Mouse (Mus musculus): ENCODE measurements around the gene Ttc16.

The Ttc16 gene

DNA sequence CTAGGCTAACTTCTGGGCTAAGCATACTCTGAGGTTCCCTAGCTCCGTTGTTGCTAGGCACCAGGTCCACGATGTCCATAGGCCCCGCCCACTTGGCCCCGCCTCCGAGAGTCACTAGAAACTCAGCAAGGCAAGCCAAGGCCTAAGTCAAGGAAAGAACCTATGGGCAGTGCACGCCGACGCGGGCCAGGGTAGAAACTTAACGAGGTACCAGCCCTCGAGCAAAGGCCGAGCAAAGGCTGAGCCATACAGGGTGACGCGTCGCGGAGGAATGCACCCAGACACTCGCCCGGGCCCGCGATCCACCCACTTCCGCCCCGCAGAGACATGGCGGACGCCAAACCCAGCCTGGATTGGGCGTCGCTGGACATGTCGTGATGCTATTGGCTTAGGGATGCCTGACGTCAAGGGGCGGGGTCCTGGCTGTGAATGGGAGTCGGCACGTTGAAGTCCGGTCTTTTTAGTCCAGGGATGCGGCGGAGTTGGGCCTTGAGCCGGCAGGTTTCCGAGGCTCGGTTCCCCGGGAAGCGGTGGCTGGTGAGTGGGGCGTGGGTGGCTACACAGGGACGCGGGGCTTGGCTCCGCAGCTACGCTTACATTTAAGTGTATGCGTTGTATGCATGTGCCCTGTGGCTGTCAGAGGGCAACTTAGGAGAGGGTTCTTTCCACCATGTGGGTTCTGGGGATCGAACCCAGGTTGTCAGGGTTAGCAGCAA is at the start of gene Ttc16, which contains the start of gene Ptrh1:
Ttc16 (minus strand) TSS at position 275 of the 716 bp plus-strand sequence.
Ptrh1 (plus strand) TSS at position 428 of the 716 bp plus-strand sequence.
- in situ Hi-C loops (cut with MboI, MseI), result no loop called here

- in situ Hi-C loops (cut with MboI, MseI), result no loop called here
Measured at GRCm38 (mm10) chr2:32824778-32825177, 49.3 kb upstream of the Ttc16 start.

GRCm38 (mm10) chr2:32824181-32824580 is 48.7 kb upstream of the Ttc16 start:
- in situ Hi-C loops (cut with MboI, MseI), result no loop called here

DNA sequence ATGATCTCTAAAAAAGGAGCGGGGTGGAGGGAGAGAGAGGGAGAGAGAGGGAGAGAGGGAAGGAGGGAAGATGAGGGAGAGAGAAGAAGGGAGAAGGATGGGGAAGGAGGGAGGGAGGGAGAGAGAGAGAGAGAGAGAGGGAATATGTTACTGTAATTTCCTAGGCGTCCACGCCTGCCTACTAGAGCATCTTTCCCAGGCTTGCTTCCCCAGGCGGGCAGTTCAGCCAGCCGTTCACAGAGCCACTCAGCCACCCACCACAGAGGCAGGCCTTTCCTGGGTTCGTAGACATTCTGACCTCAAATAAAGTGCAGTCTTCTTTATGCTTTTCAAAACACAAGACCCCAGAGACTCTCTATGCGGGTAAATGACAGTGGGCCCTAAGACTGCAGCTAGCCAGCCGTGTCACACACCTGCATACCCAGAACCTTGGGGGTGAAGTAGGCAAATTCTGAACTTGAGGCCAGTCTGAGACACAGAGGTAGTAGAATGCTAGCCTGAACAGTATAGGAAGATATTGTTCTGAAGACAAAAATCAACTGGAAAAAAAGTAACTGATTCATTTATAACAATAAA is 48.2 kb upstream of the Ttc16 start:
- in situ Hi-C loops (cut with MboI, MseI), result no loop called here

- in situ Hi-C loops (cut with MboI, MseI), result no loop called here
Measured at GRCm38 (mm10) chr2:32823153-32823552, 47.7 kb upstream of the Ttc16 start.

DNA sequence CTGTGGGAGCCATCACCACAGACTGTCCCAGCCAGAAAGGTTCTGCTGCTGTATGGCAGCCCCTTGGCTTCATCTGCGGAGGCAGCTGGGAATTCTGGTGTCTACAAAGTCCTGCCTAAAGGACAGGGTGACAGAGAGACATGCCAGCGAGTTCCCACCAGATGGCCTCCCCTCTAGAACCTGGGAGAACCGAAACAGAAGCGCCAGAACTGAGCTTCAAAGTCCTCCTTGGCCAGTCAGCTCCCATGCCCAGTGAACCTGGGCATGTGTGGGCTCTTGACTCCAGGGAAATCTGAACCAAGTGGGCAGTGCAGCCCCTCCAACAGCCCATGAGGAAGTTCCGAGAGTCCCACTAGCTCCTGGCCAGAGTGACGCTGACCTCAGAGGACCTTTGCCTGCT is 47.2 kb upstream of the Ttc16 start:
- in situ Hi-C loops (cut with MboI, MseI), result no loop called here

GRCm38 (mm10) chr2:32821041-32821802 is 45.8 kb upstream of the Ttc16 start:
- in situ Hi-C loops (cut with MboI, MseI), result no loop called here

GRCm38 (mm10) chr2:32818208-32818607 is 42.8 kb upstream of the Ttc16 start:
- in situ Hi-C loops (cut with MboI, MseI), result no loop called here

DNA sequence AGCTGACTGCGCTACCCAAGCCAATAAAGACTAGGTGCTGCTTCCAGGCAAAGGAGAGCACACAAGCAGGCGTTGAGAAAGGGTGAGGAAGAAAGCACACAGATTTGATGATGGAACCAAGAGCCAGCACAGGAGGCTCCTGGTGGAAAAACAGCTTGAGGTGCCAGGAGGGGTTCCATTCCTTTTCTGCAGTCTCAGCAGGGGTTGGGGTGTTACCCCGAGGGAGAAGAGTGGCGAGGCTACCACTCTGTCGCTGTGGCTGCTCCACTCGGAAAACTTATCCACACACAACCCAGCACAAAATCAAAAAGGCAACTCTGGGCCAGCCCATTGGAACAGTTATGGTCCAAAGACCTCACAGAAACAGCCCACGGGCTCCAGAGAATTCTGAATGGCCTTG is 42.2 kb upstream of the Ttc16 start:
- in situ Hi-C loops (cut with MboI, MseI), result no loop called here

GRCm38 (mm10) chr2:32816946-32817581 is 41.6 kb upstream of the Ttc16 start:
- in situ Hi-C loops (cut with MboI, MseI), result no loop called here

- in situ Hi-C loops (cut with MboI, MseI), result no loop called here
Measured at GRCm38 (mm10) chr2:32816497-32816896, 41.1 kb upstream of the Ttc16 start.

DNA sequence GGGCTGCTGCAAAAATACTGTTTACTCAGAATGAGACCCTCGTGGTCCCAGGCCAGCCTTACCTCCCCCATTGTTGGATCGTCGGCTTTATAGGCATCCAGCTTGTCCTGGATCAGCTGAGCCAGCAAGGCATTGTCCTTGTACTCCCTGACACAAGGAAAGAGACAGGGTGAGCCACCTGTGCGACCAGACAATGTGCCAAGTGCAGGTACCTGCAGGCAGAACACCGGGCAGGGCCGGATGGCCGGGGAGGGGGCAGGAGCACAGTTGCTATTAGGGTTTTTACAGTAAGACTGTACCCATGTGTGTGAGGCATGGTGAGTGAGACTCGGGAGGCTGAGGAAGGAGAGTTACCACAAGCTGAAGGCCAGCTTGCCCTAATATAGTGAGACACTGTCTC is 36.5 kb upstream of the Ttc16 start:
- in situ Hi-C loops (cut with MboI, MseI), result no loop called here

GRCm38 (mm10) chr2:32808816-32809566 is 33.6 kb upstream of the Ttc16 start:
- in situ Hi-C loops (cut with MboI, MseI), result no loop called here

DNA sequence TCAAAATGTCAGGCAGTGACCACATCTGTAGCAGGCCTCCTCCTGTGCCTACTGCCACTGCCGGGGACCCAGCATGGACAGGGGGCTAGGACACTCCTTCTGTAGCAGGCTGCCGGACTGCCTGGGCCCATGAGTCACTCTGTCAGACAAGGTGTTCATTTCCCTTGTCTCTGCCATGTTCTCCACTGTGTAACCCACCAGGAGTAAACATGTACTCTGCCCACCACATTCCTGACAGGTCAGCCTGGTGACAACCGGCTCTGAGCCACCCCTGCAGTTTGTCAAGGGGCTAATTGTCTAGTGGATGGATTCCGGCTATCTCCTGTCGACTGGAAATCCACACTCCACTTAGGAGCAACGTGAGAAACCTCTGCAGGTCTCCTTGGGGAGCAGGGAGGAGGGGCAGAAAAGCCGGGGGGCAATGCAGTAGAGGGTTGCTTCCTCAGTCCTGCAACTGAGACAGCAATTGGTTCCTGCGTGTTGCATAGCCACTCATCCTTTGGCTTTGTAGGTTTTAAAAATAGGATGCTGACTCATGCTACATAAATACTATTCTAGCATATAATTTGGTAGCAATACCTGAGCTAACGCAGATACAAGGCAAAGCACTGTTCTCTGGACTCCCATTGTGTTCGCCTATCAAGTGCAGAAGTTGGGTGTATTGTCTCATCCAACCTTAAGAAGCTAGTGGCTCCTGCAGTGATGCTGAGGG is 23.0 kb upstream of the Ttc16 start:
- in situ Hi-C loops (cut with MboI, MseI), result no loop called here

DNA sequence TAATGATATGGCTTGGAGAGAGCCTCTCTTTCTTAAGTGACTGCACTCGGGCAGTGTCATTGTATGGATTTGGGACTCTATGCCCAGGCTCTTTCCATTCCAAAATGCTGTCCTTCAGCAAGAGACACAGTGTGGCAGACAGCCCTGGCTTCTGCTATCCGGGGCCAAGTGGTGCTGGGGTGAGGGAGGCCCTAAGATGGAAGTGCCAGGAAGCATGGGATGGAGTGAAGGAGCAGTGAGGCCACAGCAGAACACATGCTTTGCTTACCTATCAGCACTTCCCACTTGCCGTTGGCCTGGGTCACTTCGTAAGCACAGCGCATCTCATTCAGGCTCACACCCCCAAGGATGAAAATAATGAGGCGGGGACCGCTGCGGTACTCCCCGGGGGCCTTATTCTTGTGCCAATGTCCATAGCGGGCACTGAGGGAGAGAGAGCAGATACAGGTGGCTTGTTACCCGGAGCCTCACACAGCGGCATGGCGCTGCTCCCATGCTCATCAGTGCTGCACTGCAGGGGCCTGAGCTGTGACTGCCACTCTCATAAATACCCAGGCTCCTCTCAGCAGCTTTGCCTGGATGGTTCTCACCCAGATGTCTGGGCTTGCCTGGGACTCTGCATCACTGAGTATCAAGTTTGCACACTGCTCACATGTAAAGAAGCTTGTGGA is 20.4 kb upstream of the Ttc16 start:
- in situ Hi-C loops (cut with MboI, MseI), result no loop called here

- in situ Hi-C loops (cut with MboI, MseI), result no loop called here
Measured at GRCm38 (mm10) chr2:32791297-32791696, 15.9 kb upstream of the Ttc16 start.

- in situ Hi-C loops (cut with MboI, MseI), result no loop called here
Measured at GRCm38 (mm10) chr2:32788581-32788980, 13.1 kb upstream of the Ttc16 start.

- in situ Hi-C loops (cut with MboI, MseI), result no loop called here
Measured at GRCm38 (mm10) chr2:32787176-32787575, 11.7 kb upstream of the Ttc16 start.

DNA sequence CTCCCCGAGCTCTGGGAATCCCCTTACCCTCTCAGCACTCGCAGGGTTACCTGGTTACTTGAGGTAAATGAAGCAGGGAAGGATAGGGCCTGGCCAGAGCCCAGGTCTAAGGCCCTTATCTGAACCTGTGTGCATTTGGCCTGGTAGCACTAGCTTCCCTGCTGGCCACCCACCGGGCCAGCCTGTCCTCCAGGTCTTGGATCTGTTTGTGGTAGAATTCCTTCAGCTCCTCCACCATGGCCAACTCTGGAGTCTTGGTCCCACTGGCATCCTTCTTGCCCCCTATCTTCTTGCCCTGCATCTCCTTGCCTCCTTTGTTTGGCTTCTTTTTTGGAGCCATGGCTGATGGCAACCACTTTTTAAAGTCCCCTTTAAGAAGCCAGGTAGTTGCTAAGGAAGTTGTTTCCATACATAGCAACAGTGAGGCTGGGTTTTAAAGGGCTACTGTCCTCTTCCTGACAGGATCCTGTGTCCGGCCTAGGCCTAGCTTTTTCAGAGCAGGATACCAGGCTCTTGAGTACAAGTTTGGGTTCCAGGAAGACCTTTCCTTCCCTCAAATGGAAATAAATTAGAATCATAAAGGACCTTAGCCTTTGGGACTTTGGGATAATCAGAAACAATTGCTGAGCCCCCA is 8.7 kb upstream of the Ttc16 start, which contains the start of gene Cfap157:
Cfap157 (minus strand) TSS at position 381 of the 634 bp plus-strand sequence.
- in situ Hi-C loops (cut with MboI, MseI), result no loop called here

GRCm38 (mm10) chr2:32781710-32782109 is 6.3 kb upstream of the Ttc16 start:
- in situ Hi-C loops (cut with MboI, MseI), result no loop called here
